Mouse (Mus musculus) liver, adult 2 months (tissue): ENCODE results near the gene Nfkbid.

Experiments
- CTCF ChIP-seq: fragments of 200-500 bp; IDR thresholded peaks from 2 replicates; pipeline ENCODE4 v1.5.1; 2011; ENCODE audit warnings: low read depth, low read length, control low read depth
- POLR2A ChIP-seq: fragments of 200-500 bp; IDR thresholded peaks from 2 replicates; pipeline ENCODE4 v1.6.1; 2011; ENCODE audit warnings: low read length, control low read depth; ENCODE audit not compliant: insufficient read depth; ENCODE audit errors: extremely low read depth

GRCm38 (mm10) chr7:30464816-30465300 is 43.3 kb downstream of the Nfkbid start:
- TF ChIP-seq POLR2A (no peak), CTCF (no peak)
